Mouse (Mus musculus): ENCODE measurements around the gene Dusp5.

Dusp5 gene

DNA sequence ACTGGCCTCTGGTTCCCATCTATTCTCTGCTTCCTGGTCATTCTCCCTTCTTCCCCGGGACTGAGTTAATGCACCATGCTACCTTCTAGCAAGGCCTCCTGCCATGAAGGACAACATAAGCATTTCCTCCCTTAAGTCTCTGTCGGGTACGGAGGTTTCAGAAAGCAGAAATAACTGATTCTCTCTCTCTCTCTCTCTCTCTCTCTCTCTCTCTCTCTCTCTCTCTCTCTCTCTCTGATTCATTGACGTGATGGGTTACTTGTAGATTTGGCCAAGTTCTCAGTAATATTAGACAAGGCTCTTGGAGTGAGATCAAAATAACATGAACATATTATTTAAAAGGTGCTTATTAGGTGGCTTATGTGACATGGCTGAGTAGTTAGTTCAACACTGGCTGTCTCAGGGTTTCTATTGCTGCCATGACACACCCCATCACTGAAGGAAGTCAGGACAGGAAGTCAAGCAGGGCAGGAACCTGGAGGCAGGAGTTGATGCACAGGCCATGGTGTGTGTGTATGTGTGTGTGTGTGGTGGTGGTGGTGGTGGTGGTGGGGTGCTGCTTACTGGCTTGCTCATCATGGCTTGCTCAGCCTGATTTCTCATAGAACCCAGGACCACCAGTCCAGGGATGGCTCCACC is 16.1 kb downstream of the Dusp5 start:
- DNase-seq (ENCODE audit: low spot score) = no peak

DNA sequence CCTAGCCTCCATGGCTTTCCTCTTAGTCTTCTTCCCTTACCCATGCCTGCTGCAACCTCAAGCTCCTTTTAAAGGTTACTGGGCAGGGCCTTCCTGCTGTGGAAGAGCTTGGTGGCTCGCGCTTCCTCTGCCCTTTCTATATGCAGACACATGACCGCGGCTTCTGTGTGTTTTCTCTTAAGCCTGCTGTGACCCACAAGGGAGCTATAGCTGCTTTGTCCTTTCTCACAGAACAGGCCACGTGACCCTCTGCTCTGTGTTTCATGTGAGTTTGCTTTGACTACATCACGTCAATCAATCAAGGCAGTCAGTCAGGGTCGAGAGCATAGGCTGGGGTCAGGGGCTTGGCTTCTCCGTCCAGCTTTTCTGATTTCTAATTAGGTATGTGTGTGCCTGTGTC is 18.7 kb downstream of the Dusp5 start:
- DNase-seq (ENCODE audit: low spot score) = no peak

DNA sequence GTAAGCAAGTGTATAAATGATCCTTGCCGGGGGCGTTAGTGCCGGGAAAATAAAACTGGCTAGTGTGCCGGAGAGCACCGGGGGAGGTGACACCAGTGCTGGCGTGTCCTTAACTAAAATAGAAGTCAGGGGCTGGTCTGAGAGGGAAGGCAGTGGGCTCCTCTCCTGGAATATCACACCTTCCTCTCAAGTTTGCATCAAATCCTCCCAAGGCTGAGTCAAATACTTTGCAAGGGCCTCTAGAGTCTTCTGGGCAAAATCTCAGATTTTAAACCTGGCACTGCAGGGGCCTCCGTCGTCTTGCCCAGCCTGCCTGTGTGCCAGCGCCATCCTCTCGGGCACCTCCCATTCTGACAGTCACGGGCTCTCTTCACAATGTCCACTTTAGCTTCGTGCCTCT is 22.1 kb downstream of the Dusp5 start:
- DNase-seq (ENCODE audit: low spot score) = no peak

DNA sequence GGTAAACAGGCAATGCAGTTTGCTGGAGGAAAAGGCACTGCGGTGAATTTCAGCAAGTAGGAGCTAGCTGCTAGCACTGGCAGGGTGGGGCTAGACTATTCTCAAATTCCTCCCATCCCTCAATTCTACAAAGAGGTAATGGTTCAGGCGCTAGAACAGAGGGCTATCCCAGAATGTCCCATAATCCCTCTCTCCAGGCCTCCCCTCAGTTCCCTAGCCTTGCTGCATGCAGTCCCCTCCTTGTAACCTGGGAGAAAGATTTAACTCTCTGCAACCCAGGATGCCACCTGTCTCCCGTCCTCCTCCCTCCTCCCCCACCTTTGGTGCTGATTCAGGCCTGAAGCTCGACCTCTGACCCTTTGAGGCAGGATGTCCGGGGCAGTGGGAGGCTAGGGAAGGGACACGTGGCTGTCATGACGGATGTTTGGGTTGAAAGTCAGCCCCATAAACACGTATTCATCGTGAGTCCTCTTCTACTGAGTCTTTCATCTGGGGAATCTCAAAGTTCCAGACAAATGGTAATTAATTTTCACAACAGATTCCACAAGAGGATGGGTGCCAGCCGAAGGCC is 23.4 kb downstream of the Dusp5 start:
- DNase-seq (ENCODE audit: low spot score) = no peak

DNA sequence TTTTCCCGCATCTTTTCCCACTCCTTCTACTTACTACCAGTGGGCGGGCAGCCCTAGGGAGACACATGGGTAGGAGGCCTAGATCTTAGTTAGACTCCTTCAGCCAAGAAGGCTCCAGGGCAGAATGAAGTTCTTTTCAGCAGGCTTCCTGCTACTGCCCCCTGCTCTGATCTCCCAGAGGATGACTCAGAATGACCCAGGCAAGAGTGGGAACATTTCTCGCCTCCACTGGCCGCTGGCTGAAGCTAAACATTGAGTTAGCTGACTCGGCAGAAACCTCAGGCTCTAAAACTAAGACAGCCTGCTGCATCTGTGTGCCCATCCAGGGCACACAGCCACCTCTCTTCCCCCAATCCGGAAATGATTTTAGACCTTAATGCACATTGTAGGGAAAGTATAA is 23.9 kb downstream of the Dusp5 start:
- DNase-seq (ENCODE audit: low spot score) = no peak

DNA sequence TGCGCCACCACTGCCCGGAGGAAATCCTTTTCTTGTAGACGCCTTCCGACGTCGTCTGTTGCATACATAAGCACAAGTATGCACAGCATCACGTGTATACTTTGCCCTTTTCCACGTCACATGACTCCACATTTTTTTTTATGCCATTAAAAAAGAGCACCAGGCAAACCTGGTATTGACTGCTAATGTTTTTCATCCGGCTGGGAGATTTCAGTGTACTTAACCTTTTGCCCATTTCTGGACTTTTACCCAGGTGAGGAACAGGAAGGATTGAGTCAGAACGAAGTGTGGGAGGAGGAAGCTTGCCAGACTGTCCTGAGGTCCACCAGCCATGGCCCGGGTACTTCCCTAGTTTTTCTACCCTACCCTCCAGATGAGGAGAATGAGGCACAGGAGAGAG is 25.5 kb downstream of the Dusp5 start:
- DNase-seq (ENCODE audit: low spot score) = no peak

DNA sequence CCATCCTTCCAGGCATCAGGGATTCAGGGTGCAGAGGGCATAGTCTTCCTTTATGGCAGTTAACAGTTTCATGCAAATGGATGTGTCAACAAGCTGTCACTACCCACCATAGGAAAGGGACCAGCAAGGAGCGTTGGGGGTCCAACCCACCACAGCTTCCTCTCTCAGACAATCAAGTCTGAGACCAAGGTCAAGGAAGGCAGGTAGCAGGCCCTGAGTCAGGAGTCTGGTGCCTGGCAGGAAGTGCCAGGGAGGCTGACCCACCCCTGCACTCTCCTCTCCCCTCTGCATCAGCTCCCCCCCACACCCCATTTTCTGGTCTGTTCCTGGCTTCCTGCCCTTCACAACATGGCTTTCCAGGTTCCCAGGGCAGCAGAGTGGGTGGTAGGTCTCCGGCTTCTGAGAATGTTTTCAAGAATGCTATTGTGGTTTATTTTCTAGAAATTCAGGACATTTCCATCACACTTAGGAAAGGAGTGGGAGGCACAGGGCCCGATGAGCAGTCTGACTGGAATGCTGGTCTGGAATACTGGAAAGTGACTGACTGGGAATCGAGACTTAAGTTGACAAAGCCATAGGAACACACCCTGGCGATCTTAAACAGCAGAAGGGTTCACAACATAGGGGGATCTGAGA is 26.2 kb downstream of the Dusp5 start:
- DNase-seq (ENCODE audit: low spot score) = no peak

DNA sequence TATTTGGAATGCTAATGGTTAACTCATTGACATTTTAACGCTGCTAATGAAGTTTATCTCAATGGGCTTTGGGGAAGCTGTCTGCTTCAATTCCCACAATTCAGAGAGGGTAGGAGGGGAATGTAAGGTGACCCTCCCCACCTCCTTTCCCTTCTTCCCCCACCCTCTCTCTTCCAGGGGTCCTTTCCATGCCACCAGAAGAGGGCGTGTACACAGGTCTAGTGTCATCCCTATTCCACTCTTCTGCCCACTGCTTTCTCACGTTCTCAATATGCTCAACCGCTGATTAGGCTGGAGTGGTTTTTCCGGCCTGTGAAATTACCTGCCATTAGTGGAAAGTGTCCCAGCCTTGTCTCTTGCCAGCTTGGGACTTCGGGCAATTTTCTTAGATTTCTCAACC is 27.9 kb downstream of the Dusp5 start:
- DNase-seq (ENCODE audit: low spot score) = no peak

DNA sequence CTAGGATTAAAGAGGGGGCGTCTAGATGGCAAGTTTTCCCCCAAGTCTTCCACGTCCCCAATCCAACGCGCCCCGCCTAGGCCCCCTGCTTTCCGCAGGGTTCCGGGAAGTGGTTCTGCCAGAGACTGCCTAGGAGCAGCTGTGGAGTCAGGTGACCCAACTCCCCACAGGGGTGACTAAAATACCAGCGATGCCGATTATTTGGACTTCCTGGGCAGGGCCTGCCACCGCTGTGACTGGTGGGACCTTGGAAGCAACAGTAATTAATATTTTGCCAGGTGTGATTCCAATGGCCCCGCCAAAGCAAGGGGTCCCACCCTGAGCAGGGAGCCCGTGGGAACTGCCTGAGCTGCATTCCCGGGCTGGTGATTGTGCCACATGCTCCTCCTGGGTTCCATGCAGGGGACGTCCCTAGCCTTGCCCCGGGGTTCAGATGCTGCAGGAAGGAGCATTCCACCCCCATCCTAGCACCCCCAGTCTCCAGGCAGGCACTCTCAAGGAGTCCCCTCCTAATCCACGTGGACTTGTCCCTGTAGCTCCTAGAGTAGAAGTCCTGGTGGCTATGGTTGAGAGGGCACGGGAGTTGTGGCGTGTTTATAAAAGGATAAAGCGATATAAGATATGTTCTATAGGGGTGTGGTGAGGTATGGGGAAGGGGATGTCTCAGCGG is 28.5 kb downstream of the Dusp5 start:
- no peak for DNase-seq (ENCODE audit: low spot score)

DNA sequence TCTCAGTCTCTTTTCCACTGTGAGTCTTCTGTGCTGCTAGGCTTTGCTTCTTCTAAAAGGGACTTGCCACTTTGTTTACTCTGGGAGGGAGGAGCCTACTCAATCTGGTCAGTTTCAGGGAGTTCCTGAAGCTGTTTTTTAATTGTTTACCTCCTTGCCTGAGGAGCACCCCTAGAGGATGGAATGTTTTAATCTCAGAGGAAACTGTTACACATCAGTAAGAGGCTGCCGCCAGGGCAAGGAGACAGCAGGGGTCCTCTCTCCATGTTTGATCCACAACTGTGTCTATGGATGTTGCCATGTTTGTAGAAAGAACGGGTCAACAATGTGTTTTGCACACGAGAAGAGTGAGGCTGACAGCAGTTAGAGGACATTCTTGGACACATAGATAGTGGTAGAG is 31.5 kb downstream of the Dusp5 start:
- DNase-seq (ENCODE audit: low spot score) = no peak

DNA sequence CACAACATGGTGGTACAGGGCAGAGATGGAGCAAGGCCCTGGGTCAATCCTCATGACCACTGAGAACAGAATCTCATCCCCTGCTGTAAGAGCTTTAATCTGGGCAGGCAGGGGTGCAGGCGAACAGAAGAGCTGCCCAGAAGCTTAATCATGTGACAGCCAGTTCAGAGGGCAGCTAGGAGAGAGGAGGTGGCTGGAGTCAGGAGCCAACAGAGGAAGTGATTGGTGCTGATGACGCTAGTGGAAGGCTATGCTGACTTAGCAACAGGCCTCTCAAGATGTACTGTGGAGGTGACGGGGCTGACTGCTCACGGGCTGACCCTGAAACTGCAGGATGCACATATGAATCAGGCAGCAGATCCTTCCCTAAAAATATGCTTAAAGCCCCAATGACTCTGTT is 35.3 kb downstream of the Dusp5 start:
- no peak for DNase-seq (ENCODE audit: low spot score)

DNA sequence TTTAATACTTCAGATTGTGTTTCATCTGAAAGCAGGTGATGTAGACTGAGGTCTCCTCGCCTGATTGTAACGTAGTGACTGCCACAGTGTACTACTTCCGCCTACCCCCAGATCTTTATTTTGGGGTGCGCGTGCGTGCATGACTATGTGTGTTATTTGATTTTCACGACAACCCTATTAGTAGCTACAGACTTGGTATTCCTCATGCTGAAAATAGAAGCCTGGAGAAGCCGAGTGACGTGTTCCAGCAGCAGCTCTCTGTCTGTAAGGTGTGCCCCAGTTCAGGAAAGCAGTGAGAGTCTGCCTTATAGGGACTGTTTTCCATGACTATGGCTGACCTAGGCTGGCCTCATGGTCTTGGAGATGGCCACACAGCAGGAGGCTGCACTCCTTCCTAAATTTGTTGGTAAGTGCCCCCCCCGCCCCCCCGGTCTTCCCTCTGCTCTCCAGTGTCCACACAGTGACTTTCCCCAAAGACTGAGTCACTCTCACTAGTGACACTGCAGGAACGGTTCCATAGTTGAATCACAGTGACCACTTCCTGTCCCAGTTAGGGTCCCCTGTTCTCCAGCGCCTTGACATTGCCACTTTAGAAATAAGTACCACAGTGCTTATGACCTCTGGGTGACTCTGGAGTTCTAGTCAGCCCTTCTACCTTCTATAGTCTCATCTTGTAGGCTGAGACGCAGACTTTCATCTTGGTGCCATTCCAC is 36.8 kb downstream of the Dusp5 start:
- no peak for DNase-seq (ENCODE audit: low spot score)

DNA sequence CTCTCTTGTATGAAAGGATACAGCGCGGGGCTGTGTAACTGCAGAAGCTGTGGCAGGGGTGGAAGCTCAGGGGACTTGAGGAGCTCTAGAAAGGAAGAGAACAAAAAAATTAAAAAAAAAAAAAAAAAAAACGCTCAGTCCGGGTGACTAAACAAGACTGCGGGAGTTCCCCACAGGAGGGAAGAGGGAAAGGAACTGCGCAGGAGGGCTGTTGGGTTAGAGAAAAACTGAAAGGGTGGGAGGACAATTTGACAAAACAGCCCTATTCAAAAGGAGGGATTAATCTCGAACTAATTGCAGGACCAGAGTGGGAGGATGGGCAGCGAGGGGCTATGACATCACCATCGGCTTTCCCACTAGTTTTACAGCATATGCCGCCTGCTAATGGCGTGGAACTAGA is 39.0 kb downstream of the Dusp5 start:
- DNase-seq (ENCODE audit: low spot score) = no peak

DNA sequence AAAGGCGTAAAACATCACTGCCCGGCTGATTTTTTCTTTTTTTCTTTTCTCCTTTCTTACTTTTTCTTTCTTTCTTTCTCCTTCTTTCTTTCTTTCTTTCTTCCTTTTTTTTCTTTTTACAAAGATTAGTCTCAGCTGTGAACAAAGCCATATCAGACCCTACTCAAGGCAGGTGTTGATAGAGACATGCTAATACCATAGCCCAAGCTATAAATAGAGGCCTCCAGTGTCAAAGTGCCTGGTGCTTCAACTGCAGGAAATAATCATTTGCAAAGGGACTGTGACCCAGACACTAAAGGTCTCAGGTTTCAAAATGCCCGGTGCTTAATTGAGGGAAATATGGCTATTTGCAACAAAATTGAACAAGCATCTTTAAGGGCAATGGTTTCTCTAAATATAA is 39.6 kb downstream of the Dusp5 start:
- no peak for DNase-seq (ENCODE audit: low spot score)

DNA sequence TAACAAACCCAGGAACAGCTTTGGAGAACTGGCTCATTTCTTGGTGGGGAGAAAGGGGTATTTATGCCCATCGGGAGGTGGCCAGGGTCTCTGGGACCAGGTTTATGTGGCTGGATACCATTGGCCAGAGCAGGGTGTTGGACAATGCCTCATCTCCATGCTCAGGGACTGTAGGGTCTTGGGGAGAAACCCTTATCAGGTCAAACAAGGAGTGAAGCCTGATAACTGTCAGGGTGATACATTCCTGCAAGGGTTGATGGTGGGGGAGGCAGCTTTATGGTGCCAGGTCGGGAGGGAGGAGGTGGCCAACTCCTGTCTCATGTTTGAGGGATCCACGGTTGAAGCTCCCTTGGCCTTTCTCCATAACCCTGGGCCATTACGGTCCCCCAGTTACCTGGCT is 42.1 kb downstream of the Dusp5 start:
- DNase-seq (ENCODE audit: low spot score) = no peak

DNA sequence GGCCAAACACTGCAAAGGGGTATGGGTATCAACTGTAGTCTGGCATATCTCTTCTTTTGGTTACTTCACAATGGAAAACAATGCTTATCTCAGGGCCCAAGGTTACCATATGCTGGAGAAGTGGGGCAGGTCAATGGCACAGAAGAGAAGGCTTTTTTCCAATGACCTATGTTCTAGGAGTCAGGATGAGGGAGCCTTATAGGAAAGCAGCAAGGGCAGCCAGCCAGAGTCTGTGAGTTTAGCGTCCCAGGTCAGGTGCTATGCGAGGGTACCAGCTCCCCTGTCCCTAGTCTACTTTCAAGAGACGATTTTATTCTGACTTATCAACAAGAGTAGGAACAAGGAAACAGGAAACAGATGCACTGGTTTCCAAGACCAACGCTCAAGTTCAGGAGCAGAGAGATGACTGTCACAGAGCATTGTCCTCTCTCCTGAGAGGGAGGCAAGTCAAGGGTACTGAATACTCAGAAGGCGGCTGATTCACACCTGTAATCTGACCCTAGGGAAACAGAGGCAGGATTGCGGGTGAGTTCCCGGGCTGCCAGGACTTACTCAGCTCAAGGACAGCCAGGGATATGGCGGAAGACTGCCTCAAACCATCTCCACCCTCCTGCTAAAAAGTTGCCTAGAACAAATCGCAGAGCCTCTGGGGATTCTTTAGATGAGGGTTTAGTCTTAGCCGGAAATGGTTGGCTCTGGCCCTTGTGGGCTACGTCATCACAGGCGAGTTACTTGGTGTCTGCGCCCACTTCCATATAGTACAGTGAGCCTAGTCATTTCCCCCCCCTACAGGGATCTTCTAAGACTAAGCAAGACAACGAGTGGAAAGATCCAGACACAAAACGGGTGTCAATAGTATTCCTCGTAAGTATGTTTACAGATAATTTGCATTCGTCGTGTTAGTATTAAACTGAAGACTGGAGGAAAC is 42.9 kb downstream of the Dusp5 start:
- no peak for DNase-seq (ENCODE audit: low spot score)

DNA sequence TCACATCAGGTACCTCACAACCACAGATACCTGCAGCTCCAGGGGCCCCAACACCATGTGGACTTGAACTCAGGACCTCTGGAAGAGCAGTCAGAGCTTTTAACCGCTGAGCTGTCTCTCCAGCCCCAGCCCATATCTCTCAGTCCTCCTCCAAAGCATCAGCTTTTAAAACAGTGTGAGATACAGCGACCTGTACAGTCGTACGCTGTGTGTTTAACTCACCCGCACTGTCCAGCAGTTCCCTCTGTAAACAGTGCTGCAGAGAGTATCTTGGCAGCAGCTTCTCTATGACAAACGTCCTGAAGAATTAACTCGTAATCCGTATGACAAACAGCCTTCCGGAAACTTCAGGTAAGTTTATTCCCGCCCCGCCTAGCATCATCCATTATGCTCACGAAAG is 43.7 kb downstream of the Dusp5 start:
- no peak for DNase-seq (ENCODE audit: low spot score)

DNA sequence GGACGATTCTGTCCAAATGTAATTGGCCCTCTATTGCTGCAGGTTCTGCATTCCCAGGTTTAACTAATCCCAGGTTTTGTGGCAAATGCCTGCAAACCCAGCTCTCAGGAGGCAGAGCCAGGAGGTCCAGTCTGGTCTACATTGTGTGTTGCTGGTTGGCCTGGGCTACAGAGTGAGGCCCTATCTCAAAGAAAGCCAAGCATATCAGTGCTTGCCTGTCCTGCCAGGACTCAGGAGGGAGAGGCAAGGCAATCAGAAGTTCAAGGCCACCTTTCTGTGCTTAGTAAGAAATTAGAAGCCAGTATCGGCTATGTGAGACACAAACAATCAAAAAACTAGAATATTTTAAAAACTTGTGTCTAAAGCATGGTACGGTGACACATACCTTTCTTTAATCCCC is 44.2 kb downstream of the Dusp5 start:
- DNase-seq (ENCODE audit: low spot score) = no peak

DNA sequence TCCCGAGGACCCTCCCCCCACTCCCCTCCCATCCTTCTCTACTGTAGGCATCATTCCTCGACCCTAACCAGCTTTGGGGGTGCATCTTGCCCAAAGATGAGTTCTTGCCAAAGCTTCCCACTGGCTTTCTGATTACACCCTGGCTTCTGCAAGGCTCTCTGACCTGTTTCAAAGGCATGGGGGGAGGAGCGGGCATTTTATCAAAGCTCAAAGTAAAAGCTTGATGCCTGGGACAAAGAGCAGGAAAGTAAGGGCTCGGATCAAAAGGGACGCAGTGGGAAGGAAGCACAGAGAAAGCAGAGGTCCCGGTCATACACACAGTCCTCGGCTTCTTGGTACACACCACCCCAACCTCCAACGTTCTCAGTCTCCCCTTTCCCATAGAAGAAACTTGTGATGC is 45.2 kb downstream of the Dusp5 start:
- DNase-seq (ENCODE audit: low spot score) = no peak

DNA sequence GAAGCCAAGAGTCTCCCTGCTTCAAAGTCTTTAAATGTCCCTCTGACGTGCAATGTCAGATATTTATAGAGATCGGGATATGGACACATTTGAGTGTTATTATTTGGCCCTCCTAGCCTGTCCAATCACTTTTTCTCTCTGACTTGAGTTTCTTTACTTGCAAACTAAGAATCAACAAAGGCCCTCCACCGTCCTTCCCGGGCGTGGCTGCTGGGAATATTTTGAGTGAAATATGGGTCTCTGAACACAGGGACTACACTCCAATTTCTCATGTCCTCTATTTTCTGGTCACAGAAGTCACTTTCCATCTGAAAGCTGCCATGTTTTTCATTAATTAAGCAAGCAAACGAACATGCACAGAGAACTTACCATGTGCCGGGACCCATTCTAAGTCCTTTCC is 45.6 kb downstream of the Dusp5 start:
- no peak for DNase-seq (ENCODE audit: low spot score)

DNA sequence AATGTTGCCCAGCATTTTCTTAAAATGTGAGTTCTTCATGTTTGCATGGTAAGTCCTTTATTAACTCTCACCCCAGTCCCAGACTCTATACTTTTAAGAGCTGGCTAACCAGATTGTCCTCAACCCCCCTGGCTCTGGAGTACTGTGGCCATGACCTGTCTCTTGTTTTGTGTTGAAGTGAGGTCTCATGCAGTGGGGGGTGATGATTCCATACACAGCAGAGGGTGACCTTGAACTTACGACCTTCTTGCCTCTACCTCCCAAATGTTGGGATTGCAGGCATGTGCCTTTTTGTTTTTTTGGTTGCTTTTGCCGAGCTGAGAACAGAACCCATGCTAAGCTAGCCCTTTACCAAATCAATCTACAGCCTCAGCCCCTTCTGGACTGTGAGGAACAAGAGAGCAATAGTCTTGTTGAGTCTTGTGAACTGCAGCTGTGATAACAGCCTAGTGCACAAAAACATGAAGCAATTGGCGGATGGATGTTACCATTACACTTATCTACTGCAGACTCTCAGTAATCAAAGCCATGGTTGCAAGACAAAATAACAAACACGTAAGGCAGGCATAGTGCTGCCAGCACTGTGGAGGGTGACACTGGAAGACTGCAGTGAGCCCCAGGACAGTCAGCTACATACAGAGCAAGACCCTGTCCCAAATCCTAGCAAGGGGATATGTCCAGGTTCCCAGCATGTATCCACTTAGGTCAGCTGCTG is 46.5 kb downstream of the Dusp5 start:
- no peak for DNase-seq (ENCODE audit: low spot score)
